8 mouse cellular contexts compared by ENCODE assay signal in the genomic region with DNA sequence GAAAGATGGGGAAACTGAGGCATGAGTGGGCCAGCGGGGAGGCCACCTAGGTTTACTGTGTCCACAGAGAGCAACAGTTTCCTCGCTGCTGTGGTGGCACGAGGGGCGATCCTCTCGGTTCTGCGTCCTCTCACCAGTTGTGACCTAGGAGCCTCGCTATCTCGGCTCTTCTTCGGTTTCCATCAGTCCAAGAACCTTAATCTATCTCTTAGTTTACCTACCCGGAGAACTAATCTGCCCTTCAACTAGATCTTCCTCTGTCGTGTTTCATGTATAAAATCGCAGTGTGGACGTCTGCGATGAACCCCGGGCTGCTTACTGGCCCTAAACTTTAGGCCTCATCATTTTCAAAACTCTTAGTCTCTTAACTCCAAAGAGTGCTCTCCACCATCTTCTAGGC. TPM values are rescaled to one million over a fixed set of nuclear protein-coding genes. Genes with fewer than 3 reads are reported as not detected.
DNase-seq lines count a peak whose midpoint lies in the region; ATAC-seq and TF ChIP-seq lines count a peak whose summit lies in the region.

No protein-coding gene starts in this region.

- ATAC-seq in hindbrain, embryonic 16.5 days, result no peak

- peaks cover 27% of the 10 kb centered on the region for H3K36me3 ChIP-seq in hindbrain, embryonic 16.5 days (ENCODE audit: control insufficient read depth, insufficient read depth, low read length)
- H3K36me3 ChIP-seq in myocyte (ENCODE audit: control insufficient read depth, insufficient read depth), result peaks cover 10% of the 10 kb centered on the region

- H3K4me1 ChIP-seq in hindbrain, embryonic 16.5 days (ENCODE audit: control insufficient read depth, insufficient read depth, low read depth, low read length), result peaks cover 16% of the 10 kb centered on the region

- TF ChIP-seq POLR2A in myocyte (IDR thresholded peaks at IDR 0.05; ENCODE audit: insufficient read length, low read depth), result no peak

- no peaks in the 10 kb centered on the region for H3K27me3 ChIP-seq in hindbrain, embryonic 16.5 days (replicated peaks; ENCODE audit: control insufficient read depth, insufficient read depth, low read length)
- H3K27me3 ChIP-seq in myocyte (ENCODE audit: control insufficient read depth, insufficient read depth, insufficient read length), result no peaks in the 10 kb centered on the region

- H3K4me3 ChIP-seq in left cerebral cortex, adult 2 months, result peak overlapping the region; percentile 87
- H3K4me3 ChIP-seq in hindbrain, embryonic 16.5 days (ENCODE audit: low read length), result peak overlapping the region; percentile 81
- peak overlapping the region; percentile 62 for H3K4me3 ChIP-seq in myocyte

- no peaks in the 10 kb centered on the region for H3K9me3 ChIP-seq in hindbrain, embryonic 16.5 days (ENCODE audit: control insufficient read depth, low read length)

- no peak for DNase-seq in left cerebral cortex, adult 2 months (ENCODE audit: extremely low spot score in 1 of 2, low spot score in 2 of 2)
- no peak for DNase-seq in left cerebral cortex, postnatal 4 days
- DNase-seq in c-Kit-positive CD71-positive TER-119-negative erythroid progenitor cells, embryonic 14.5 days (ENCODE audit: low read depth), result peak; percentile 16
- DNase-seq in left cerebral cortex, postnatal 14 days (ENCODE audit: low spot score in 2 of 2), result no peak
- DNase-seq in spleen, postnatal 4 days (ENCODE audit: low spot score in 2 of 2), result no peak
- no peak for DNase-seq in retina, postnatal 1 day

- 15% methylated on average over 15 of the region's 15 CpGs for WGBS in hindbrain, embryonic 16.5 days

- peak overlapping the region; percentile 41 for H3ac ChIP-seq in myocyte (ENCODE audit: control insufficient read depth, insufficient read length)

- intact Hi-C loops in left cerebral cortex, adult 2 months (cut with DNase I), result loop anchor here (2.0 kb wide), 1 partner anchor 89 kb away; no protein-coding TSS in a partner anchor
- intact Hi-C loops in left cerebral cortex, postnatal 4 days (cut with DNase I), result loop anchor here (5.0 to 10.0 kb wide), 2 partner anchors 34 to 91 kb away; a partner anchor contains a TSS
- intact Hi-C loops in left cerebral cortex, postnatal 14 days (cut with DNase I), result loop anchor here (5.0 kb wide), 1 partner anchor 89 kb away; no protein-coding TSS in a partner anchor

- TF ChIP-seq CTCF in left cerebral cortex, adult 2 months (IDR thresholded peaks at IDR 0.05), result no peak

- H3K9ac ChIP-seq in hindbrain, embryonic 16.5 days (ENCODE audit: low read depth, low read length), result peak overlapping the region; percentile 92

- peak overlapping the region; percentile 84 for H3K27ac ChIP-seq in left cerebral cortex, adult 2 months
- peak overlapping the region; percentile 85; the same call in 1 of the 2 replicates for H3K27ac ChIP-seq in hindbrain, embryonic 16.5 days (ENCODE audit: low read depth, low read length)

- H3K4me2 ChIP-seq in hindbrain, embryonic 16.5 days (ENCODE audit: low read length), result peak overlapping the region; percentile 79
- H3K4me2 ChIP-seq in myocyte (ENCODE audit: low read depth), result peak overlapping the region; percentile 79

- peaks cover 8% of the 10 kb centered on the region for H3K79me2 ChIP-seq in myocyte (ENCODE audit: control insufficient read depth, insufficient read depth)

TF ChIP-seq in myocyte, 11 proteins besides CTCF, POLR2A, EP300 and RAD21:
- TF ChIP-seq REST (IDR thresholded peaks at IDR 0.05; ENCODE audit: insufficient read depth, insufficient read length) (no peak), USF1 (IDR thresholded peaks at IDR 0.05; ENCODE audit: low read depth) (no peak), CEBPB (IDR thresholded peaks at IDR 0.05; ENCODE audit: insufficient read depth, poor library complexity, severe bottlenecking) (no peak), SRF (IDR thresholded peaks at IDR 0.05; ENCODE audit: control insufficient read depth, insufficient read length, low read depth) (no peak), TCF3 (IDR thresholded peaks at IDR 0.05; ENCODE audit: insufficient read length, low read depth) (no peak), POLR2AphosphoS2 (IDR thresholded peaks at IDR 0.05; ENCODE audit: insufficient read length, low read depth) (no peak), E2F4 (IDR thresholded peaks at IDR 0.05; ENCODE audit: insufficient read depth) (no peak)

RNA-seq across cellular contexts. Expression of a gene that starts 0.6 kb away (rescaled TPM):
- under 1 TPM; 0.41 to 0.68 TPM for total RNA-seq in left cerebral cortex, adult 2 months (2021)
- total RNA-seq in left cerebral cortex, postnatal 4 days (2021), result under 1 TPM; 0.40 to 0.52 TPM
- 0.06 and 0.10 TPM in 2 replicates for polyA plus RNA-seq in hindbrain, embryonic 16.5 days (2015; fragmentation: Nextera tagmentation; extraction: Ambion mirVana)
- 0.04 TPM for polyA plus RNA-seq in myocyte (2012; fragmentation: generic; extraction: Trizol)
- total RNA-seq in left cerebral cortex, postnatal 14 days (2021), result under 1 TPM; 0.40 to 0.44 TPM

RNA-seq across cellular contexts. Expression of a gene that starts 0.7 kb away (rescaled TPM):
- 10 to 100 TPM; 53.0 to 56.3 TPM for total RNA-seq in left cerebral cortex, adult 2 months (2021)
- 10 to 100 TPM; 43.4 to 44.0 TPM for total RNA-seq in left cerebral cortex, postnatal 4 days (2021)
- 62.4 and 66.2 TPM in 2 replicates for polyA plus RNA-seq in hindbrain, embryonic 16.5 days (2015; fragmentation: Nextera tagmentation; extraction: Ambion mirVana)
- 26.8 TPM for polyA plus RNA-seq in myocyte (2012; fragmentation: generic; extraction: Trizol)
- total RNA-seq in left cerebral cortex, postnatal 14 days (2021), result 10 to 100 TPM; 49.2 to 49.7 TPM

RNA-seq across cellular contexts. Expression of a gene that starts 6.2 kb away (rescaled TPM):
- 10 to 100 TPM; 37.6 to 38.5 TPM for total RNA-seq in left cerebral cortex, adult 2 months (2021)
- 10 to 100 TPM; 56.5 to 66.6 TPM for total RNA-seq in left cerebral cortex, postnatal 4 days (2021)
- 110 and 113 TPM in 2 replicates for polyA plus RNA-seq in hindbrain, embryonic 16.5 days (2015; fragmentation: Nextera tagmentation; extraction: Ambion mirVana)
- 68.4 TPM for polyA plus RNA-seq in myocyte (2012; fragmentation: generic; extraction: Trizol)
- total RNA-seq in left cerebral cortex, postnatal 14 days (2021), result 10 to 100 TPM; 40.1 to 41.5 TPM

RNA-seq across cellular contexts. Expression of a gene that starts 9.5 kb away (rescaled TPM):
- 1 to 10 TPM; 2.9 to 3.6 TPM for total RNA-seq in left cerebral cortex, adult 2 months (2021)
- 1 to 10 TPM; 1.4 to 1.5 TPM for total RNA-seq in left cerebral cortex, postnatal 4 days (2021)
- 0.85 and 1.1 TPM in 2 replicates for polyA plus RNA-seq in hindbrain, embryonic 16.5 days (2015; fragmentation: Nextera tagmentation; extraction: Ambion mirVana)
- polyA plus RNA-seq in myocyte (2012; fragmentation: generic; extraction: Trizol), result 1.9 TPM
- 1 to 10 TPM; 1.5 to 2.5 TPM for total RNA-seq in left cerebral cortex, postnatal 14 days (2021)

RNA-seq across cellular contexts. Expression of a gene that starts 34.0 kb away (rescaled TPM):
- 1 to 10 TPM; 8.3 to 9.5 TPM for total RNA-seq in left cerebral cortex, adult 2 months (2021)
- 1 to 10 TPM; 6.0 to 7.0 TPM for total RNA-seq in left cerebral cortex, postnatal 4 days (2021)
- 2.5 and 2.8 TPM in 2 replicates for polyA plus RNA-seq in hindbrain, embryonic 16.5 days (2015; fragmentation: Nextera tagmentation; extraction: Ambion mirVana)
- polyA plus RNA-seq in myocyte (2012; fragmentation: generic; extraction: Trizol), result 0.37 TPM
- total RNA-seq in left cerebral cortex, postnatal 14 days (2021), result 1 to 10 TPM; 4.6 to 7.6 TPM
